Mouse (Mus musculus): Measurements from ENCODE around the gene Nek7.

Nek7 gene

GRCm38 (mm10) chr1:138608336-138608735, 11.6 kb downstream of the Nek7 start:
- no peak for DNase-seq (ENCODE audit: low spot score)

GRCm38 (mm10) chr1:138607862-138608261, 12.1 kb downstream of the Nek7 start:
- DNase-seq (ENCODE audit: low spot score) = no peak

DNA sequence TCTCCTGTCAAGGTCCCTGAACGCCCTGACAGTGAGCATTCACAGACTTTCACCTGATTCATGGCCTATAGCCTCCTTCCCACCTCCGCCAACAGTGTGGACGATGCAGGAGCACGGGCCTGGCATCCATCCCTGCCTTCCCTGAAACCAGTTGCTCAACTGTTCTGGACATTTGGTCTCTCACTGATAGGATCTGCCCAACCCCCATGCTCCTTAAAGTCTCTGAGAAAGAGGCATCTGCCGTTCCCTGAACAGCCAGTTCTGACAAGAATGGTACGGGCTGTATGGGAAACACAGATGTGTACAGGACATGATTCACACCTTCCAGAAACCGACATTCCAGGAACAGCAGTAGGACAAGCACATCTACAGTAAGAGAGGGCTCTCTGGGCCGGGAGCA, 13.2 kb downstream of the Nek7 start:
- DNase-seq (ENCODE audit: low spot score) = no peak

- DNase-seq (ENCODE audit: low spot score) = no peak
Observed at GRCm38 (mm10) chr1:138604736-138605135, 15.2 kb downstream of the Nek7 start.

- no peak for DNase-seq (ENCODE audit: low spot score)
Observed at GRCm38 (mm10) chr1:138603974-138604373, 16.0 kb downstream of the Nek7 start.

DNA sequence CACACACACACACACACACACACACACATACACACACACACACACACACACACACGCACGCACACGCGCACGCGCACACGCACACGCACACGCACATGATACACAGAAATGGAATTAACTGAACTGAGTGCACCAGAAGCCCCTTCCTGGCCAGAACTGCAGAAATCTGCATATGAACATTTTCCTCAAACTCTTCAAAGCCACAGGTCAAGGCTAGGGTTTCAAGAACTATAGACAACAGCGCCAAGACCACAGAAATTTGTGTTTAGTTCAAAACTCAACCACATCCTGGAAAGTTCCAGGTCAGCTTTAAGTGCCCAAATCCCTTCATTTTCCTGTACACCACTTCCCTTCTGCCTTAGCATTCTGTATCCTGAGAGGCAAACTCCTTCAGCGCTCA, 21.9 kb downstream of the Nek7 start:
- no peak for DNase-seq (ENCODE audit: low spot score)

GRCm38 (mm10) chr1:138596127-138596706, 23.7 kb downstream of the Nek7 start:
- DNase-seq (ENCODE audit: low spot score) = no peak

DNA sequence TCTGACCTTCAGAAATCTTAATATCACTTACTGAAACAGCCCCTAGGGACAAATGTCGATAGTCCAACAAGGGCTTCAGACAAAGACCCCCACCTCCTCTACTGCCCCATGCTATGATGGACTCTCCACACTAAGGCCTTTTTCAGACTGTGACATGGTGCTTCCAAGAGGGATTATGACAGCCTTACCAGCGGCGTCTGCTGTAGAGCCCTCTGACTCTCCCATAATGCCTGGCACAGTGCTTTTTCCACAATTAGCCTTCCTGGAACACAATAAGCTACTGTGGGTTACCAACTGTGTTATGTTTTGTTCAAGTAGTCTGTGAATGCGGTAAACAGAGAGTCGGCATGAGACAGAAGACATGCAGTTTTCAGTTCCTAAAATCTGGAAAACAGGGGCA, 25.0 kb downstream of the Nek7 start:
- DNase-seq (ENCODE audit: low spot score) = no peak

- DNase-seq (ENCODE audit: low spot score) = no peak
Observed at GRCm38 (mm10) chr1:138593922-138594321, 26.0 kb downstream of the Nek7 start.

- no peak for DNase-seq (ENCODE audit: low spot score)
Observed at GRCm38 (mm10) chr1:138592466-138592865, 27.5 kb downstream of the Nek7 start.

GRCm38 (mm10) chr1:138590451-138591022, 29.4 kb downstream of the Nek7 start:
- DNase-seq (ENCODE audit: low spot score) = no peak

DNA sequence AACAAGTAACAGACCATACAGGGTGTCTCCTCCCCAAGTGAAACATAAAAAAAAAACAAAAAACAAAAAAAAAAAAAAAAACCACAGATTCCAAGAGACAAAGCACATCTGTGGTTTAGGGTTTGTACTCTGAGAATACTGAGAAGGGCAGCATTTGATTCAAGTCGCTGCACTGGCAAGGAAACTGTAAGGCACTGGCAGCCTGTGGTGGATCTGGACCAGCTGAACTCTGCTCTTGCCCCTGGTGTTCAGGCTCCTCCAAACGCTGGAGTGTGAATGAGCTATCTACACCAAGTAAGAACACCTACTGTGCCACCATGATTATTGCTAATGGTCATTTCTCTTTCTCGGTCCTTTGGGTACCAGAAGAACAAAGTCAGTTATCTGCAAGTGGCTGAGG, 30.8 kb downstream of the Nek7 start:
- DNase-seq (ENCODE audit: low spot score) = no peak

- DNase-seq (ENCODE audit: low spot score) = no peak
Observed at GRCm38 (mm10) chr1:138587812-138588211, 32.1 kb downstream of the Nek7 start.

GRCm38 (mm10) chr1:138586891-138587290, 33.0 kb downstream of the Nek7 start:
- DNase-seq (ENCODE audit: low spot score) = no peak

GRCm38 (mm10) chr1:138584423-138585013, 35.4 kb downstream of the Nek7 start:
- DNase-seq (ENCODE audit: low spot score) = no peak

DNA sequence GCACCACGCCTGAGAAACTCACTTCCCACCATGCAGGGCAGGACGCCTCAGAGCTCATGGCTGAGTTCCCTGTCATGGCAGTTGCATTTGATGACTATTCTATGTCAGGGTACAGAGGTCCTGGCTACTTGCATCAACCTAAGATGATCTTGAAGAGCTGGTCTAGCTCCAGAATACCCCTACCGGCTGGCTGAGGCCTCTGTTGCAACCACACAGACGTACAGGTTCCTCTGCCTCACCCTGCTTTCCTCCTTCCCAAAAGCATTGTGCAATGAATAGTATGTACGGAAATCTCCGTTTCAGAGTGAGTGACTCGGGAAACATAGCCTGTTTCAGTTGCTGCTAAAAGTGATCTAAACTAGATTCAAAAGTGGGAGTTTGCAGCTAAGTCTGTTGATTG, 37.7 kb downstream of the Nek7 start:
- no peak for DNase-seq (ENCODE audit: low spot score)

GRCm38 (mm10) chr1:138579822-138580492, 40.0 kb downstream of the Nek7 start:
- no peak for DNase-seq (ENCODE audit: low spot score)

GRCm38 (mm10) chr1:138579207-138579606, 40.7 kb downstream of the Nek7 start:
- DNase-seq (ENCODE audit: low spot score) = no peak

GRCm38 (mm10) chr1:138576803-138577202, 43.1 kb downstream of the Nek7 start:
- DNase-seq (ENCODE audit: low spot score) = no peak

GRCm38 (mm10) chr1:138576066-138576697, 43.8 kb downstream of the Nek7 start:
- DNase-seq (ENCODE audit: low spot score) = no peak

GRCm38 (mm10) chr1:138575629-138576028, 44.3 kb downstream of the Nek7 start:
- DNase-seq (ENCODE audit: low spot score) = no peak

DNA sequence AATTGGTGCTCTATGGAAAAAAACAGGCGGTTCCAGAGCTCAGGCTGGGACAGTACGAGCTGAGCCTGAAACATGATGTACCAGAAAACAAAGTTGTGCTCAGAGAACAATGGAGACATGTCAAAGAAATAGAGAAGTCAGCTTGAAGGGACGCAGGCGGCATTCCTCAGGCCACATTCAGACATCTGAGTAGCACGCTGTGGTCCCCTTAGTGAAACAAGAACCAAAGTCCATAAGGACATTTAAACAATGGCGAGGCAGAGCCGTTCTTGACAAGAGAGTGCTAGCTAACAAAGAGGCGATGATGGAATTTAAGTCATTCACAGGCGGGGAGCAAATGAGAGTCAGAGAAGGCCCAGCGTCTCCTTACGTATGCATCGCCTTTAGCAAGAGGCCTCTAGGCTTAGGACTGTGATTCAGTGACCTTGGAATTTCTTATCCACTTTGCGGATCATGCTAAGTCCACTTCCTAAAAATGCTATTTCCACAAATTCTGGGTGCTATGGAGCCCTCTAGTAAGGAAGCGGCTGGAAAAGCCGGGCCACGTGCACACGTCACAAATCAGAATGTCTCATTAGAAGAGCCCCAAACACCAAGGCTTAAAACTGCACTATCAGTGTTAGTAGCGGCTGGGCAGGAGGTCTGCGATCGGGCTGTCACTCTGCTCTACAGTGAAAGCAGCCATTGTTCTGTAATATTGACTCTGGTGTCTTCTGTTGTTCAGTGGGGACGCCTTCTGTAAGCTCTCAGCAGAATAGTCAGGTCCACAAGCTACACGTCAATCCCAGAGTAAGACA, 48.2 kb downstream of the Nek7 start:
- no peak for DNase-seq (ENCODE audit: low spot score)

All from ovary, adult 18-20 months (tissue).